Mouse (Mus musculus) G1E (cell line): Measurements from ENCODE around the gene Sst.

Experiments
- CTCF ChIP-seq: IDR thresholded peaks from 2 replicates; pipeline ENCODE4 v1.5.1; 2012; ENCODE audit warnings: low read depth, low read length, inconsistent platforms, mixed read lengths
- TAL1 ChIP-seq: conservative IDR thresholded peaks from 2 replicates; pipeline ENCODE4 v1.6.1; 2012; ENCODE audit warnings: low read depth, low read length, inconsistent platforms, mixed read lengths

- TF ChIP-seq CTCF: no peak
- no peak for TF ChIP-seq TAL1
These were observed 46.1 kb downstream of the Sst start for GRCm38 (mm10) chr16:23844622-23845021.
